Mouse (Mus musculus) forebrain, embryonic 16.5 days (tissue): ENCODE measurements around the gene Ppp3ca. TPM values are rescaled to one million over a fixed set of nuclear protein-coding genes. Genes with fewer than 3 reads are reported as not detected.
"Not testable (repeated sequence)": the region's sequence is repeated elsewhere in the genome, so short reads cannot be mapped to it uniquely, and the experiment has no call there.

Experiments used
- ATAC-seq: fragments of 200-750 bp; cut with Nextera tagmentation; 2 replicates; pipeline ENCODE4 v1.8.0; 2017; ENCODE audit warnings: mild to moderate bottlenecking, moderate library complexity
- H3K27ac ChIP-seq: fragments of 300-500 bp; sonication (generic); 2 replicates; pipeline ENCODE4 v1.5.1; 2014; ENCODE audit warnings: low read length, control low read depth
- H3K27me3 ChIP-seq: fragments of 300-500 bp; sonication (generic); replicated peaks from 2 replicates; pipeline ENCODE4 v1.6.1; 2014; ENCODE audit warnings: low read length; ENCODE audit not compliant: control insufficient read depth, insufficient read depth
- H3K36me3 ChIP-seq: fragments of 300-500 bp; sonication (generic); 2 replicates; pipeline ENCODE4 v1.6.1; 2014; ENCODE audit not compliant: control insufficient read depth, insufficient read depth
- H3K4me1 ChIP-seq: fragments of 300-500 bp; sonication (generic); replicated peaks from 2 replicates; pipeline ENCODE4 v1.6.1; 2014; ENCODE audit warnings: low read length; ENCODE audit not compliant: control insufficient read depth, insufficient read depth
- H3K4me2 ChIP-seq: fragments of 300-500 bp; sonication (generic); 2 replicates; pipeline ENCODE4 v1.6.1; 2014; ENCODE audit warnings: mild to moderate bottlenecking, low read length, control low read depth
- H3K4me3 ChIP-seq: fragments of 300-500 bp; sonication (generic); replicated peaks from 2 replicates; pipeline ENCODE4 v1.5.1; 2014; ENCODE audit warnings: mild to moderate bottlenecking, low read length, control low read depth
- H3K9ac ChIP-seq: fragments of 300-500 bp; sonication (generic); replicated peaks from 2 replicates; pipeline ENCODE4 v1.6.1; 2014; ENCODE audit warnings: low read depth, low read length, control low read depth
- H3K9me3 ChIP-seq: fragments of 300-500 bp; sonication (generic); 2 replicates; pipeline ENCODE4 v1.6.1; 2016; ENCODE audit warnings: low read length; ENCODE audit not compliant: control insufficient read depth
- WGBS: fragments of 180-500 bp; shearing (Covaris S2); extraction: QIAGEN DNeasy Blood & Tissue Kit; methylation state at CpG from one replicate; pipeline ENCODE4 v1.1.7; 2014; 5-methylcytosine and 5-hydroxymethylcytosine counted together
- polyA plus RNA-seq: library from polyadenylated mRNA; unstranded; fragments of >200 nt; fragmentation: Nextera tagmentation; extraction: Ambion mirVana; gene quantifications from 2 replicates; pipeline ENCODE4 v1.2.1, GENCODE M21; 2015

Gene Ppp3ca
- polyA plus RNA-seq, 1 experiment from 2014 or later, result 144 TPM

DNA sequence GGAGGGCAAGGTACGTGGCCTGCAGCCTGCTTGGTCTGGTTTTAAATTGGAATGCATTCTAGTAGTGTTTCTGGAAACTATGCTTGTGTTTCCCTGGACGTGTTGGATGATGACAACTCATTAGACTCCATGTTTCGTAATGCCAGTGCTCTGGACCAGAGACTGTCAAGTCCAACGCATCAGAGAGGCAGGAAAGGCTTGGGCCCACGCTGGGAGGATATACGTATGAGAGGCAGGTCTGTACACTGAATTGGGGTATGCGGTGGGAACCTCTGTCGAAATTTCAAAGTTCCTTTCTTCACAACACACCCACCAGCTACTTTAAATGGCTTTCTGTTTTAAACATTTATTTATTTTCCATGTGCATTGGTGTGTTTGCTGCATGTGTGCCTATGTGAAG is 12.3 kb downstream of the Ppp3ca start:
- H3K36me3 ChIP-seq, result no peaks in the 10 kb centered on the region
- no peak for ATAC-seq
- 87% methylated on average over 8 of the region's 8 CpGs for WGBS
- no peaks in the 10 kb centered on the region for H3K27me3 ChIP-seq
- no peak overlapping the region for H3K4me2 ChIP-seq
- H3K4me1 ChIP-seq, result peaks cover 18% of the 10 kb centered on the region
- no peak overlapping the region for H3K27ac ChIP-seq
- no peak overlapping the region for H3K4me3 ChIP-seq
- no peaks in the 10 kb centered on the region for H3K9me3 ChIP-seq
- no peak overlapping the region for H3K9ac ChIP-seq

DNA sequence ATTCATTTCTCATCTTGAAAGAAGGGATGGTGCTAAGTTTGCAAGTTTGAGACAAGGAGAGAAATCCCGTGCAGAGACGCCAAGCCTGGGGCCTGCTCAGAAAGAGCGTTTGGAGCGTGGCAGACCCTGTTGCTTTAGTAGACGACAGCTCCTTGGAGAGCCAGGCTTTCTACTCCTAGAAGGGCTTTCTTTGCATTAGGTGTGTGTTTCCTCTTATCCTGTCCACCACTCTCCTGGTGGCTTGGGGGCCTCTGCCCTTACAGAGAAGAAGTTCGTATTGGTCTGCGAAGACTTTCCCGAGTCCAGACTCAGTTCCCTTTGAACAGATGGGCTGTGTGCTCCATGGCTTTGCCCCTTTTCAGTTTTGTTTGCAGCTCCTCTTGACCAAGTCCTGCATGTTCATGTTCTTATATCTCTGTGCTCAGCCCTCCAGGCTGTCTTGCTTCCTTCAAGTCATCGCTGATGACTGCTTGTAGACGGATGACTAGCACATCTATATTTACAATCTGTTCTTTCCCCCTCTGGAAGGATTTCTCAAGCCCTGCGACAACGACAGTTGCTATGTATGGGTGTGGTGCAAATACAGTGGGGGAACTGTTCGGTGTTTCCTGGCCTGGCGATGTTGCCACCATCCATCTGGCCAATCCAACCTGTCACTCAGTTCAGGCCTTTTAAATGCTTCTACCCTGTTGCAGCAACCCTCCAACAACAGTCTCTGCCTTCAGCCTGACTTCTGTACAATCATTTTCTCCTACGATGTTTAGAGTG is 14.5 kb downstream of the Ppp3ca start:
- no peaks in the 10 kb centered on the region for H3K9me3 ChIP-seq
- no peaks in the 10 kb centered on the region for H3K27me3 ChIP-seq
- H3K9ac ChIP-seq, result no peak overlapping the region
- WGBS, result 73% methylated on average over 15 of the region's 15 CpGs
- no peak overlapping the region for H3K4me2 ChIP-seq
- H3K36me3 ChIP-seq, result no peaks in the 10 kb centered on the region
- H3K27ac ChIP-seq, result no peak overlapping the region
- H3K4me1 ChIP-seq, result peaks cover 13% of the 10 kb centered on the region
- H3K4me3 ChIP-seq, result no peak overlapping the region
- 0 out of 2 replicates have a peak, but pooled peaks have one; percentile 25 for ATAC-seq

DNA sequence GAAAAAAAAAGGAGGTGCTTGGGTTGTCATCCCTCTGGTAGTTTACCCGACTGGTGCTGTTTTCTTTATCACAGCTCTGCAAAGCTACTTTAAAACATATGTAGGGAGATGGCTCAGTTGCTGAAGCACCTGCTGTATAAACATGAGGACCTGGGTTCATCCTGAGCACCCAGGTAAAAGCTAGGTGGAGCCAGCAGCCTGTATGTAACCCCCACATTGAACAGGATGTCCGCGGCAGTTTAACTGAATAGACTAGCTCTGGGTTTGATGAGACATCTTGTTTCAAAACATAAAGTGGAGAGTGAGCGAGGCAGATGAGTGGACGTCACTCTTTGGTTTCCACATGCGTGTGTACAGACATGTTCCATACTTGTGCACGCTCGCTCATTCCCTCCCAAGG is 16.5 kb downstream of the Ppp3ca start:
- 95% methylated on average over 8 of the region's 8 CpGs for WGBS
- Histone ChIP-seq H3K9me3 (no peaks in the 10 kb centered on the region), H3K36me3 (no peaks in the 10 kb centered on the region), H3K27me3 (no peaks in the 10 kb centered on the region), H3K4me1 (peaks cover 8% of the 10 kb centered on the region), H3K27ac (no peak overlapping the region), H3K4me2 (no peak overlapping the region), H3K4me3 (no peak overlapping the region), H3K9ac (no peak overlapping the region)
- ATAC-seq, result no peak

DNA sequence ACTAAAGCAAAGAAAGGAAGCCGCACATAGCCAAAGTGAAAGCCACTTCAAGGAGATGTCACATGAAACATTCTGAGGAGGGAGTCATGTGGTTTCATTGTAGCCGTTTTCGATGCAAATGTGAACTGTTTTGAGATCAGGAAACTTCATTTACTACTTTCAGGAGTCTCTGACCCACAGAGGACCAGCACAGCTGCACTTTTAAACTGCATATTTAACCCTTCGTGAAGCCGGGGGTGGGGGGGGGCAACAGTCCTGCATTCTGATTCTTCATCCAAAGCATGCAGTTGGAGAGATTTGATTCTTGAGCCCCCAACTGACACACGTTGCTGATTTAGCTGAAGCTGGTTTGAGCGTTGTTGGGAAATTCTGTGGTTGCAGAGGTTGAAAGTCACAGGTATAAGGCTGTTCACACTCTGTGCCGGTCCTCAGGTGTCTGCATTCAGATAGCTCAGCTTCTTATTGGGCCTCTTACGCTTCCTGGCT is 18.2 kb downstream of the Ppp3ca start:
- H3K4me1 ChIP-seq, result peaks cover 8% of the 10 kb centered on the region
- no peak overlapping the region for H3K27ac ChIP-seq
- H3K36me3 ChIP-seq, result no peaks in the 10 kb centered on the region
- H3K4me3 ChIP-seq, result no peak overlapping the region
- no peak overlapping the region for H3K9ac ChIP-seq
- no peak overlapping the region for H3K4me2 ChIP-seq
- 82% methylated on average over 9 of the region's 9 CpGs for WGBS
- H3K9me3 ChIP-seq, result no peaks in the 10 kb centered on the region
- no peaks in the 10 kb centered on the region for H3K27me3 ChIP-seq
- no peak for ATAC-seq

DNA sequence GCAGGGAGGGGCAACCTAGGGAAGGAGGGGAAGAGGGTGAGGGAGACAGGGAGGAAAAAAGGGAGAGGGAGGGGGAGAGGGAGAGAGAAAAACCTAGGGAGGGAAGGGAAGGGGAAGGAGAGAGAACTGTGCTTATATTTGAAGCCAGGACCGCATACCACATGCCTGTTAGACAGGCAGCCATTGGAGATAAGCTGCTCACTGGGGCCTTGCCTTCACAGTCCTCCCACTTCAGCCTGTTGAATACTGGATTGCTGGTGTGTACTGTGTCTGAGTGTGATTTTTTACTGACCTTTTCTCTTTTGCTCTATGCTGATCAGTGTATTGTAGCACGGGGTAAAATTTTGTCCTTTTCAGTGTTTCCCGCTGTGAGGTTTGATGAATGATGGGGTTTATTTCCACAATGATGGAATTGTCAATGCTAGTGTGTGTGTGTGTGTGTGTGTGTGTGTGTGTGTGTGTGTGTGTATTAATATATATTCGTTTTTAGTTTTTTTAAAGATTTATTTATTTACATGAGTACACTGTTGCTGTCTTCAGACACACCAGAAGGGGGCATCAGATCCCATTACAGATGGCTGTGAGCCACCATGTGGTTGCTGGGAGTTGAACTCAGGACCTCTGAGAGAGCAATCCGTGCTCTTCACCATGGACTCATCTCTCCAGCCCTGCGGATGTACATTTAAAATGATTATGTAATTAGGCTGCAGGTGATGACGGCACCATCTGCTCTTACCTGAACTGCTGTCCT is 20.0 kb downstream of the Ppp3ca start:
- H3K9ac ChIP-seq, result no peak overlapping the region
- no peak overlapping the region for H3K4me2 ChIP-seq
- H3K4me1 ChIP-seq, result peaks cover under 1% of the 10 kb centered on the region
- no peaks in the 10 kb centered on the region for H3K9me3 ChIP-seq
- no peak overlapping the region for H3K4me3 ChIP-seq
- no peak overlapping the region for H3K27ac ChIP-seq
- H3K36me3 ChIP-seq, result no peaks in the 10 kb centered on the region
- no peak for ATAC-seq
- H3K27me3 ChIP-seq, result no peaks in the 10 kb centered on the region
- 87% methylated on average over 7 of the region's 7 CpGs for WGBS

DNA sequence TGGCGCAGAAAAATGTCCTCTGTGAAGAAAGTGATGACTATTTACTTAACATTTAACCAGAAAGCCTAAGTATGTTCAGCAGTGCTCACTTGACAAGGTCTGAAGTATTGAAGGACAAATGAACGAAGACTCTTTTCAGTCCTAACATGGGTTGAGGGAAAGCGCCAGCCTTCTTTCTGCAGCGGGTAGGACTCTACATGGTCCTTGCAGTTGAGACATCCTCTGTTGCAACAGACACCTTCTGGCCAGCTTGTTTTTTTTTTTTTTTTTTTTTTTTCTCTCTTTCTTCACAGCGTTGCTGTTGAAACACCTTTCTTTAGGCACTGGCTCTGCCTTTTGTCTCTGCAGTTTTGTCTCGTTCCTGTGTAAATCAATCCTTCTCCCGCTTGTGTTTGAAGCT is 22.1 kb downstream of the Ppp3ca start:
- Histone ChIP-seq H3K4me3 (no peak overlapping the region), H3K27me3 (no peaks in the 10 kb centered on the region), H3K9me3 (no peaks in the 10 kb centered on the region), H3K9ac (no peak overlapping the region), H3K27ac (no peak overlapping the region), H3K4me2 (no peak overlapping the region), H3K36me3 (no peaks in the 10 kb centered on the region), H3K4me1 (no peaks in the 10 kb centered on the region)
- 79% methylated on average over 7 of the region's 7 CpGs for WGBS
- no peak for ATAC-seq

DNA sequence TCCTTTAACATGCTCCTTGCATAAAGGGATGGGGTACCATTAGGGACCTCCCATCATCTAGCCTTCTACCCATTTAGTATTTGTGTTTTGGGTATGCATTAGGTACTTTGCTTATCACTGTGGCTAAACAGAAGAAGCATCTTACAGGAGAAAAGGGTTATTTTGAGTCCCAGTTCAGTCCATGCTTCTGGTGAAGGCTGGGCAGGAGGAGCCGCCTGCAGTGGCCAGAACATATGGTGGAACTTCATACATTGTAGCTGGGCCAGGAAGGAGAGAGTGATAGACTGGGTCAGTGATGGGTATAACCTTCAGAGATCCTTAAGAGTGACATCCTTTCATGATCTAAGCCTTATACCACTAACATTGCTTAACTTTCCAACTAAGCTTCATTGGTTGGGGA is 23.6 kb downstream of the Ppp3ca start:
- H3K27ac ChIP-seq, result no peak overlapping the region
- no peaks in the 10 kb centered on the region for H3K4me1 ChIP-seq
- no peak overlapping the region for H3K9ac ChIP-seq
- H3K9me3 ChIP-seq, result no peaks in the 10 kb centered on the region
- ATAC-seq, result no peak
- H3K27me3 ChIP-seq, result no peaks in the 10 kb centered on the region
- WGBS, result 91% methylated on average over 1 of the region's 1 CpGs
- H3K36me3 ChIP-seq, result no peaks in the 10 kb centered on the region
- no peak overlapping the region for H3K4me3 ChIP-seq
- H3K4me2 ChIP-seq, result no peak overlapping the region

DNA sequence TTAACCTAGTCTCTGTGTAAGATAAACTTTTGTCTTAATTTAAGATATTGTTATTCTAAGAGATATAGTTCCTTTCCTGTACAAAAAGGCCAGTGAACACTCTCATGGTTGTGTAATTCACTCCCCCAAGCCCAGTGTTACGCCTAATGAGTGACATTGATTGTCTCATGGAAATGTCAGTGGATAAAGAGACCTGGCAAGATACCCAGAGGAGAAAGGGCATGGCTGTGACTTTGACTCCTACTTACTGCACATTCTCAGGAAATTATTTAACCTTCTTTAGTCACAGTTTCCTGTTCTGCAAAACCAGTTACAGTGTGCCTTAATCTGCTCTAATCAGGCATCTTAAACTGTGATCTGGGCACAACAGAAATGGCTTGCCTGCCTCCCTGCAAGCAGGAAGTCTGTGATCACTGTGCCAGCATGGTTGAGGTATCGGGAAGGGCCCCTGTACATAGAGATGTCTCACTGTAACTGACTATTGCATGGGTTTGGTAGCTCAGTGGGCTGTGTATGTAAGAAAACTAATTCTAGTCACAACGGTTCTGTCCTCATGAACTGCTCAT is 27.8 kb downstream of the Ppp3ca start:
- Histone ChIP-seq H3K4me2 (no peak overlapping the region), H3K4me3 (no peak overlapping the region), H3K27ac (no peak overlapping the region), H3K9me3 (no peaks in the 10 kb centered on the region), H3K36me3 (no peaks in the 10 kb centered on the region), H3K27me3 (no peaks in the 10 kb centered on the region), H3K9ac (no peak overlapping the region), H3K4me1 (peaks cover 3% of the 10 kb centered on the region; the same call in 1 of the 2 replicates)
- 80% methylated on average over 3 of the region's 3 CpGs for WGBS
- no peak for ATAC-seq

DNA sequence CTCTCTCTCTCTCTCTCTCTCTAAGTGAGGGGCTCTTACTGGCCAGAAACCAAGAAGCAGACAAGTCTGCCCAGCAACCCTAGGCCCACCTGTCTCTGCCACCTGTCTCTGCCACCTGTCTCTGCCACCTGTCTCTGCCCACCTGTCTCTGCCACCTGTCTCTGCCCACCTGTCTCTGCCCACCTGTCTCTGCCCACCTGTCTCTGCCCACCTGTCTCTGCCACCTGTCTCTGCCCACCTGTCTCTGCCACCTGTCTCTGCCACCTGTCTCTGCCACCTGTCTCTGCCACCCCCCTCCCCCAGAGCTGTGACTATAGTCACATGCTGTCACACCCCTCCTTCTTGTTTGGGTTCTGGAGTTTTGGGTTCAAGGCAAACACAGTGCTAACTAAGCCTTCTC is 29.8 kb downstream of the Ppp3ca start:
- not testable (repeated sequence) for H3K4me3 ChIP-seq, H3K9me3 ChIP-seq, H3K4me2 ChIP-seq, H3K27ac ChIP-seq, H3K4me1 ChIP-seq, H3K36me3 ChIP-seq, H3K9ac ChIP-seq, H3K27me3 ChIP-seq, ATAC-seq
